In genomic region chr10:87858939-87859338, GRCm38 (mm10) we compare ENCODE assay signal across 8 mouse cellular contexts. TPM values are rescaled to one million over a fixed set of nuclear protein-coding genes. Genes with fewer than 3 reads are reported as not detected.
DNase-seq lines count a peak whose midpoint lies in the region; ATAC-seq and TF ChIP-seq lines count a peak whose summit lies in the region.

No protein-coding gene starts in this region.

- 20% methylated on average over 6 of the region's 6 CpGs for WGBS in kidney, embryonic 14.5 days
- 53% methylated on average over 6 of the region's 6 CpGs for WGBS in midbrain, embryonic 10.5 days

- H3K4me1 ChIP-seq in testis, adult 2 months (ENCODE audit: control insufficient read depth, insufficient read depth, low read length), result peaks cover 4% of the 10 kb centered on the region
- peaks cover 22% of the 10 kb centered on the region for H3K4me1 ChIP-seq in kidney, embryonic 14.5 days (ENCODE audit: control insufficient read depth, insufficient read depth, low read length)
- peaks cover 44% of the 10 kb centered on the region for H3K4me1 ChIP-seq in midbrain, embryonic 10.5 days

- H3K4me2 ChIP-seq in kidney, embryonic 14.5 days (replicated peaks; ENCODE audit: low read depth, low read length), result peak overlapping the region; percentile 69

- ATAC-seq in kidney, embryonic 14.5 days (ENCODE audit: low FRiP score, low TSS enrichment), result no peak
- ATAC-seq in CD4-positive, CD25-positive, alpha-beta regulatory T cell, adult 4 months, result no peak

- TF ChIP-seq POLR2A in testis, adult 2 months (IDR thresholded peaks at IDR 0.05; ENCODE audit: control insufficient read depth, low read depth, low read length), result no peak

- no peak for DNase-seq in testis, postnatal 14 days (ENCODE audit: low spot score)
- peak; percentile 69 for DNase-seq in heart, adult 8-10 months (ENCODE audit: low spot score)
- no peak for DNase-seq in midbrain, embryonic 10.5 days (ENCODE audit: low spot score)
- DNase-seq in layer of hippocampus, postnatal 10 days (ENCODE audit: low spot score in 2 of 2), result no peak
- DNase-seq in right cerebral cortex, postnatal 4 days, result no peak

- TF ChIP-seq CTCF in testis, adult 2 months (IDR thresholded peaks at IDR 0.05; ENCODE audit: control insufficient read depth, insufficient read depth, insufficient replicate concordance, low read depth, low read length), result no peak

- peaks cover 3% of the 10 kb centered on the region; the same call in 1 of the 2 replicates for H3K9me3 ChIP-seq in kidney, embryonic 14.5 days (ENCODE audit: control insufficient read depth, low read length)
- H3K9me3 ChIP-seq in midbrain, embryonic 10.5 days (replicated peaks), result no peaks in the 10 kb centered on the region

- no peaks in the 10 kb centered on the region for H3K36me3 ChIP-seq in testis, adult 2 months (ENCODE audit: control insufficient read depth, insufficient read depth, low read length)
- H3K36me3 ChIP-seq in kidney, embryonic 14.5 days (ENCODE audit: control insufficient read depth, insufficient read depth, low read length), result no peaks in the 10 kb centered on the region
- H3K36me3 ChIP-seq in midbrain, embryonic 10.5 days, result no peaks in the 10 kb centered on the region

- H3K4me3 ChIP-seq in testis, adult 2 months (ENCODE audit: control insufficient read depth, low read depth, low read length), result no peak overlapping the region
- peak overlapping the region; percentile 51; the same call in 1 of the 2 replicates for H3K4me3 ChIP-seq in kidney, embryonic 14.5 days (ENCODE audit: low read length)
- peak overlapping the region; percentile 58 for H3K4me3 ChIP-seq in midbrain, embryonic 10.5 days

- peak overlapping the region; percentile 58; the same call in 1 of the 2 replicates for H3K9ac ChIP-seq in kidney, embryonic 14.5 days (ENCODE audit: low read depth, low read length)

- H3K27me3 ChIP-seq in testis, adult 2 months (ENCODE audit: control insufficient read depth, insufficient read depth, low read length), result no peaks in the 10 kb centered on the region; the same call in 1 of the 2 replicates
- H3K27me3 ChIP-seq in kidney, embryonic 14.5 days (ENCODE audit: control insufficient read depth, insufficient read depth, low read length), result peaks cover 15% of the 10 kb centered on the region
- H3K27me3 ChIP-seq in midbrain, embryonic 10.5 days (ENCODE audit: low read depth, poor library complexity, severe bottlenecking), result peaks cover 46% of the 10 kb centered on the region

- H3K27ac ChIP-seq in testis, adult 2 months (ENCODE audit: control insufficient read depth, insufficient read depth, low read depth, low read length), result peak overlapping the region; percentile 21; the same call in 1 of the 2 replicates
- H3K27ac ChIP-seq in kidney, embryonic 14.5 days (ENCODE audit: low read depth, low read length), result peak overlapping the region; percentile 78; the same call in 1 of the 2 replicates
- no peak overlapping the region for H3K27ac ChIP-seq in midbrain, embryonic 10.5 days (replicated peaks)

RNA-seq across cellular contexts. Expression of gene Igf1, which starts 0.9 kb away (rescaled TPM):
- 7.0 and 8.9 TPM in 2 replicates for polyA plus RNA-seq in testis, adult 2 months (2012; rRNA removed)
- 1 to 10 TPM; 7.6 to 9.7 (median 8.2) TPM for total RNA-seq in heart, adult 8-10 months (2022)
- 24.5 and 28.2 TPM in 2 replicates for polyA plus RNA-seq in kidney, embryonic 14.5 days (2014; fragmentation: Nextera tagmentation; extraction: Ambion mirVana)
- polyA plus RNA-seq in midbrain, embryonic 10.5 days (2016; fragmentation: Nextera tagmentation; extraction: Ambion mirVana), result 13.1 and 13.8 TPM in 2 replicates
- total RNA-seq in layer of hippocampus, postnatal 10 days (2021), result 10 to 100 TPM; 18.5 to 19.9 TPM
- under 1 TPM; 0.43 to 0.58 TPM for polyA plus RNA-seq in CD4-positive, CD25-positive, alpha-beta regulatory T cell, adult 4 months (2017; shearing (Covaris generic))
